Mouse (Mus musculus): ENCODE results near the gene Necab3.

Necab3 gene

GRCm38 (mm10) chr2:154572996-154573395 lies 14.3 kb upstream of the Necab3 start:
- no peak for DNase-seq (ENCODE audit: low read depth, low spot score)

- DNase-seq (ENCODE audit: low read depth, low spot score) = no peak
Observed at GRCm38 (mm10) chr2:154571976-154572375, 13.3 kb upstream of the Necab3 start.

GRCm38 (mm10) chr2:154571266-154571665 lies 12.6 kb upstream of the Necab3 start:
- no peak for DNase-seq (ENCODE audit: low read depth, low spot score)

- DNase-seq (ENCODE audit: low read depth, low spot score) = no peak
Observed at GRCm38 (mm10) chr2:154570666-154571065, 12.0 kb upstream of the Necab3 start.

- peak; percentile 94 for DNase-seq (ENCODE audit: low read depth, low spot score)
Observed at GRCm38 (mm10) chr2:154569836-154570286, 11.2 kb upstream of the Necab3 start, which contains the start of gene E2f1. TSS of gene E2f1 (minus strand) at chr2:154569892.

GRCm38 (mm10) chr2:154569071-154569748 lies 10.5 kb upstream of the Necab3 start:
- no peak for DNase-seq (ENCODE audit: low read depth, low spot score)

GRCm38 (mm10) chr2:154568329-154569070 lies 9.8 kb upstream of the Necab3 start:
- no peak for DNase-seq (ENCODE audit: low read depth, low spot score)

GRCm38 (mm10) chr2:154567766-154568165 lies 9.1 kb upstream of the Necab3 start:
- no peak for DNase-seq (ENCODE audit: low read depth, low spot score)

- no peak for DNase-seq (ENCODE audit: low read depth, low spot score)
Observed at GRCm38 (mm10) chr2:154566641-154567040, 8.0 kb upstream of the Necab3 start.

GRCm38 (mm10) chr2:154565562-154565961 lies 6.9 kb upstream of the Necab3 start:
- DNase-seq (ENCODE audit: low read depth, low spot score) = no peak

- no peak for DNase-seq (ENCODE audit: low read depth, low spot score)
Observed at GRCm38 (mm10) chr2:154563612-154564170, 5.0 kb upstream of the Necab3 start.

GRCm38 (mm10) chr2:154557184-154557832 lies 1.4 kb downstream of the Necab3 start:
- DNase-seq (ENCODE audit: low read depth, low spot score) = no peak

GRCm38 (mm10) chr2:154555235-154555634 lies 3.5 kb downstream of the Necab3 start:
- DNase-seq (ENCODE audit: low read depth, low spot score) = no peak

GRCm38 (mm10) chr2:154552424-154552907 lies 6.2 kb downstream of the Necab3 start:
- DNase-seq (ENCODE audit: low read depth, low spot score) = no peak

- DNase-seq (ENCODE audit: low read depth, low spot score) = no peak
Observed at GRCm38 (mm10) chr2:154551927-154552326, 6.8 kb downstream of the Necab3 start.

- DNase-seq (ENCODE audit: low read depth, low spot score) = no peak
Observed at GRCm38 (mm10) chr2:154551476-154551875, 7.2 kb downstream of the Necab3 start, which contains the start of gene Actl10. TSS of gene Actl10 (plus strand) at chr2:154551776.

GRCm38 (mm10) chr2:154550937-154551336 lies 7.8 kb downstream of the Necab3 start:
- DNase-seq (ENCODE audit: low read depth, low spot score) = no peak

- DNase-seq (ENCODE audit: low read depth, low spot score) = no peak
Observed at GRCm38 (mm10) chr2:154549886-154550189, 8.9 kb downstream of the Necab3 start.

GRCm38 (mm10) chr2:154549127-154549885 lies 9.4 kb downstream of the Necab3 start:
- DNase-seq (ENCODE audit: low read depth, low spot score) = peak; percentile 63

- DNase-seq (ENCODE audit: low read depth, low spot score) = no peak
Observed at GRCm38 (mm10) chr2:154548688-154549087, 10.0 kb downstream of the Necab3 start.

- DNase-seq (ENCODE audit: low read depth, low spot score) = no peak
Observed at GRCm38 (mm10) chr2:154546711-154547110, 12.0 kb downstream of the Necab3 start, which contains the start of gene 1700003F12Rik. TSS of gene 1700003F12Rik (plus strand) at chr2:154547085.

Data from embryo, embryonic 11.5 days (tissue).